Mouse (Mus musculus) kidney, adult 2 months (tissue): ENCODE measurements around the gene Izumo1r.

Source experiments
- CTCF ChIP-seq: fragments of 200-500 bp; conservative IDR thresholded peaks from 2 replicates; pipeline ENCODE4 v1.5.1; 2011; ENCODE audit warnings: low read depth, mild to moderate bottlenecking, control low read depth, low read length, moderate library complexity, mixed read lengths; ENCODE audit not compliant: insufficient read depth, insufficient read length
- POLR2A ChIP-seq: fragments of 200-500 bp; IDR thresholded peaks from one replicate; pipeline ENCODE4 v1.6.1; 2011; ENCODE audit warnings: low read depth, low read length, control low read depth

DNA sequence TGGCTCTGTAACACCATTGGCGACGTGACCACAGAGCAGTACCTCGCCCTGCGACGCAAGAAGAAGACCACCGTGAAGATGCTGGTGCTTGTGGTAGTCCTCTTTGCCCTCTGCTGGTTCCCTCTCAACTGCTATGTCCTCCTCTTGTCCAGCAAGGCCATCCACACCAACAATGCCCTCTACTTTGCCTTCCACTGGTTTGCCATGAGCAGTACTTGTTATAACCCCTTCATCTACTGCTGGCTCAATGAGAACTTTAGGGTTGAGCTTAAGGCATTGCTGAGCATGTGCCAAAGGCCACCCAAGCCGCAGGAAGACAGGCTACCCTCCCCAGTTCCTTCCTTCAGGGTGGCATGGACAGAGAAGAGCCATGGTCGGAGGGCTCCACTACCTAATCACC lies 35.4 kb downstream of the Izumo1r start:
- TF ChIP-seq CTCF, result no peak
- TF ChIP-seq POLR2A, result no peak
